Mouse (Mus musculus): Measurements from ENCODE around the gene Aatf. TPM values are rescaled to one million over a fixed set of nuclear protein-coding genes. Genes with fewer than 3 reads are reported as not detected.

Gene Aatf
- polyA plus RNA-seq (2015; fragmentation: Nextera tagmentation; extraction: Ambion mirVana) = 43.3 and 49.4 TPM in 2 replicates

DNA sequence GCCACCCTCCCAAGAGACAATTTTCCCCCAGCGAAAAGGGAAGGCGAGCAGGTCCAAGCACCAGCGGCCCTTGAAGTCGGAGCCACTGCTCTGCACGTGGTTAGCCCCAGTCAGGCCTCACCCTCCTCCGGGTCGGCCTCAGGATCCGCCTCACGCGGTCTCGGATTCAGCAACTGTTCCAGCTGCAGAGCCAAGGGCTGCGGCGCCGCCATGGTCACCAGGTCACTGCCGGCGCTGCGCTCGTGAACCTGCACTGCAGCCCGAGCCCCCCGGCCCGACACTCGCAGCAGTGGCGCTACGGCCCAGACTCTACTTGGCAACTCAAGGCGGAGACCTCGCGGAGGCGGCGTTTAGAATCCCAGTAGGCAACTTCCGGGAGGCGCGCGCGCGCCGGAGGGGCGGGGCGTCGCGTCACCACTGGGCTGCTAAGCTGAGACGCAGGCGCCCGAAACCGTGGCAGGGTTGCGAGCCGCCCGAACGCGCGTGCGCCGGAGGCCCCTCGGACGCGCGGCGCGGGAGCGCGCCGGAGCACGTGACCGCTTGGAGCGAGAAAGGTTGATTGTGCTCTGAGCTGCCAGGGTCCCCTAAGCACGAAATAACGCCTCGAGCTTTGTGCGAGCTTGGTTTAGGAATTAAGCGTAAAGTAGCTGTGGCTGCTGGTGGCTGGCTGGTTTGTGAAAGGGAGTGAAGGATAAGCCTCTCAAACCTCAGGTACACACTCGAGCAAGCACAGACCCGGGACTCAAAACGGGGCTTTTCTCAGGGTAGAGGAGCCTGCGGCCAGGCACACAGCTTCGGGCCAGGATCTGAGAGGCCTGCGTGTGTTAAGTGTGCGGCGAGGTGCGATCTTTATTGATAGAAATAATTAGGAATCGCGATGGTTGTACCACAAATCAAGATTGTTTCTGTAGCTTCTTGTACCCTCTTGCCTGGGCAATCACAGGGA is at the start of gene Aatf:
Gene Aatf (minus strand): TSS at position 352 of the 946 bp plus-strand sequence.
- Histone ChIP-seq H3K27ac (replicated peaks) (peak within 1 kb of the TSS; percentile 56), H3K4me2 (replicated peaks) (peak within 1 kb of the TSS; percentile 78), H3K36me3 (peaks cover 14% of the 10 kb centered on the region; the same call in 1 of the 2 replicates), H3K27me3 (peaks cover 35% of the 10 kb centered on the region), H3K4me3 (replicated peaks) (peak within 1 kb of the TSS; percentile 69), H3K9me3 (replicated peaks) (no peaks in the 10 kb centered on the region), H3K4me1 (peaks cover 12% of the 10 kb centered on the region; the same call in 1 of the 2 replicates), H3K9ac (peak within 1 kb of the TSS; percentile 66)
- under 1% methylated on average over 80 of the region's 80 CpGs for WGBS
- peak; percentile 98 for ATAC-seq (ENCODE audit: insufficient number of reproducible peaks, low FRiP score, low TSS enrichment, low read depth)

DNA sequence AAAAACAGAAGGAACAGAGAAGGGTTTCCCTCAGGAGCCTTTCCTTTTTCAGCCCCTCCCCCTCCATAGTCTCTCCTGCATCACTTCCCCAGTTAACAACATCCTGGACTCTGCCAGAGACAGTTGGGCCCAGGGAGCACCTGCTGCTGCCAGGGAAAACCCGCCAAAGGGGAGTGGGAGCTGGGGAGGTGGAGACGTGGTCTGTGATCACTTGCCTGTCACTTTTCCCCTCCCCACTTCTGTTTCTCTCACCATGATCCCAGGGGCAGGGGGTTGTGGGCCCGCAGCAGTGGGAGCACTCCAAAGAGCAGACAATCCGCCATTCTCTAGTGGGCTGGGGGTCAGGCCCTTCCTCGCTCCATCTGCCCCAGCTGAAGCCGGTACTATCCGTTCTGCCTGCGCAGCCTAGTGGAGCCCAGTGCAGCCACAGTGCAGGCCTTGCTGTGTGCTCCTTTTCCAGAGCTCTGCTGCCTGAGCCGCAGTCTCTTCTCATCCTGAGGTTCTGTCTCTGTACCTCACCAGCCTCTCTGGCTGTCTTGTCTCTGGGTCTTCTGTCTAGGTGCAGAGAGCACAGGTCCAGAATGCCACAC is 49.5 kb upstream of the Aatf start:
- Histone ChIP-seq H3K9ac (no peak overlapping the region), H3K27ac (replicated peaks) (no peak overlapping the region), H3K9me3 (replicated peaks) (no peaks in the 10 kb centered on the region), H3K4me2 (replicated peaks) (no peak overlapping the region), H3K4me3 (replicated peaks) (no peak overlapping the region), H3K27me3 (peaks cover 20% of the 10 kb centered on the region), H3K4me1 (peaks cover 4% of the 10 kb centered on the region; the same call in 1 of the 2 replicates), H3K36me3 (no peaks in the 10 kb centered on the region)
- no peak for ATAC-seq (ENCODE audit: insufficient number of reproducible peaks, low FRiP score, low TSS enrichment, low read depth)
- whole genome bisulfite sequencing = 23% methylated on average over 9 of the region's 9 CpGs

DNA sequence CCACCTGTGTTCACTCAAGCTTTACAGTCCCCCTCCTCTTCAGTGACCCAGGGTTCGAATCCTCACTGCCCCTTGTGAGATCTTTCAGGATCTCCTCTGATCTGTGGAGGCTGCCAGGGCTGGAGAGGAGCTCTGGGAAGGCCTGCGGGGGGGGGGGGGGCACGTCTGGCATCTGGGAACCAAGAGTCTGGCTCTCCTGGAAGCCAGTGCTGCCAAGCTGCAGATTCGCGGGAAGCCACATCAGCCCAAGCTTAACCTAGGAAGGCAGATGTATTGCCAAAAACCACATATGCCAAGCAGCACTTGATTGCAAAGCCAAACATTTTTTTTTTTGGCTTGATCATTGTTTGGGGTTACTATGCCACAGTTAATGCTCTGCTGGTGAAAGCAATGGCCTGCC is 48.2 kb upstream of the Aatf start:
- H3K9me3 ChIP-seq (replicated peaks) = no peaks in the 10 kb centered on the region
- no peak for ATAC-seq (ENCODE audit: insufficient number of reproducible peaks, low FRiP score, low TSS enrichment, low read depth)
- 46% methylated on average over 5 of the region's 5 CpGs for WGBS
- H3K4me2 ChIP-seq (replicated peaks) = no peak overlapping the region
- H3K9ac ChIP-seq = no peak overlapping the region
- H3K27ac ChIP-seq (replicated peaks) = no peak overlapping the region
- H3K27me3 ChIP-seq = peaks cover 14% of the 10 kb centered on the region
- H3K4me1 ChIP-seq = peaks cover 4% of the 10 kb centered on the region; the same call in 1 of the 2 replicates
- no peaks in the 10 kb centered on the region for H3K36me3 ChIP-seq
- no peak overlapping the region for H3K4me3 ChIP-seq (replicated peaks)

DNA sequence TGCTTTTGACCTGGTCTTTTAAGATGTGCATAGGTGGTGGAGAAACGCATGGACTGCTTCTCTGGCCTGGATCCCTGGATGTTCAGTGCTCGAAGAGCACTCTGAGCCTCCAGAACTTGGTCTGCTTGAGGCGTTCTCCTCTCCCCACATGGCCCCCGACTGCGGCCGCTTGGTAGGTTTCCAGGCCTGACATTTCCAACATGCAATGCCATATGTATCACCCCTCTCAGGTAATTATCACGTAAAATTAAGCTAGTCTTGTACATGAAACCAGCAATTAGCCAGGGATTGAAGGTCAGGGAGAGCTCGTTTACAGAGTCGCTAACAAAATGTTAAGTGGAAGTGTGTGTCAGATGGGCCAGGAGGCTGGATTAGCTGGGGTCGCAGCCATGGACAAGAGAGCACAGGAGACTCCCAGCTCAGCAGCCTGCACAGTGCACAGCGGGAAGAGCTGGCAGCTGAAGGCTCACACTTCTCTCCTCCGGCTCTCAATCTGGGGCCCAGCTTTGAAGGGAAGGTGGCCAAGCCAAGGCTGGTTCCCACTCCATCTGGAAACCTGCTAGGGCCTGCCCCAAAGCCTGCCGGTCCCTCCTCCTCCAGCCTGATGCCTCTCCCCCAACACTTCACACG is 40.6 kb upstream of the Aatf start:
- H3K4me3 ChIP-seq (replicated peaks) = no peak overlapping the region
- H3K27ac ChIP-seq (replicated peaks) = no peak overlapping the region
- H3K4me1 ChIP-seq = no peaks in the 10 kb centered on the region
- no peaks in the 10 kb centered on the region for H3K36me3 ChIP-seq
- no peak; the same call in 1 of the 2 replicates for ATAC-seq (ENCODE audit: insufficient number of reproducible peaks, low FRiP score, low TSS enrichment, low read depth)
- no peak overlapping the region for H3K4me2 ChIP-seq (replicated peaks)
- peaks cover 15% of the 10 kb centered on the region; the same call in 1 of the 2 replicates for H3K27me3 ChIP-seq
- 0 out of 2 replicates have a peak, but pooled peaks cover 5% of the 10 kb centered on the region for H3K9me3 ChIP-seq (replicated peaks)
- WGBS = 60% methylated on average over 14 of the region's 14 CpGs
- H3K9ac ChIP-seq = no peak overlapping the region

DNA sequence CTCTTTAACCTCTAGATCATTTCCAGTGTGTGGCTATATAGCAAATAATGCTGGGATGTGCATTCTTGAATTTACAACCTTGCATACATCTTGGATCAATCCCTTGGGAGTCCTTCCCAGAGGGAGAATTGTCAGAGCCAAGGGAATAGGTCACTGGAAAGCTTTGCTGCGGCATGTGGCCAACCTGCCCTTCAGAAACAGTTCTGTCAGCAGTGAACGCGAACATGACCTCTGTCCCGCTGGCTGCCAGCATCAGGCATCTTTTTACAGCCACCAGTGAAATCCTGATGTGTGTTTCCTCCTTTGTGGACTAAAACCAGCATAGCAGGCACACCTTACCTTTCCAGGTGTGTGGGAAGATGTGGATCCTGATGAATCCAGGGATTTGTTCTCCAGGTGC is 38.0 kb upstream of the Aatf start:
- H3K4me3 ChIP-seq (replicated peaks) = no peak overlapping the region
- H3K9ac ChIP-seq = no peak overlapping the region
- 75% methylated on average over 4 of the region's 4 CpGs for WGBS
- H3K4me2 ChIP-seq (replicated peaks) = no peak overlapping the region
- H3K9me3 ChIP-seq (replicated peaks) = 0 out of 2 replicates have a peak, but pooled peaks cover 5% of the 10 kb centered on the region
- H3K27me3 ChIP-seq = peaks cover 18% of the 10 kb centered on the region; the same call in 1 of the 2 replicates
- no peak for ATAC-seq (ENCODE audit: insufficient number of reproducible peaks, low FRiP score, low TSS enrichment, low read depth)
- no peaks in the 10 kb centered on the region for H3K4me1 ChIP-seq
- H3K36me3 ChIP-seq = no peaks in the 10 kb centered on the region
- no peak overlapping the region for H3K27ac ChIP-seq (replicated peaks)

DNA sequence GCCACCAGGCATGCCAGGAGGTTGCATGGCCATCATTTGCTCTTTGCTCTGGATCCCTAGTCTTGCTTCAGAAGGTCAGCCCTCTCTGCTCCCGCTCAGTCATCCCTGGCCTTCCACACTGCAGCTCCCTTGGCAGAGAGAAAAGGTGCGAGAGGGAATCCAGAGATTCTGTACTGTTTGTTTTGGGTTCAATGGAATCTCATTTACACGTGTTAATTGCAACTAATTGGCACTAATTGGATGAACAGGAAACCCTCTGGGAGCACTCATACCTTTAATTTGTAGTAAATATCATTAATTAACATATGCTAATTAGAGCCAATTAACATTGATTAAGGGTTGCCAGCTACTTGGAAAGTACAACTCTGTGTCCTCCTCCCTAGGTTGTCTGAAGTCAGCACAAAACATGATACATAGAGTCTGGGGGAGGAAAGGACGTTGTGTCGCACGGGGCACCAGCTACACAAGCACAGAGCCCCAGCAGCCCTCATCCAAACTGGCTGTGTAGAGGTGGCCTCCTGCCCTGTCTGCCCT is 36.0 kb upstream of the Aatf start:
- H3K4me1 ChIP-seq = no peaks in the 10 kb centered on the region
- no peak overlapping the region for H3K4me3 ChIP-seq (replicated peaks)
- no peak overlapping the region for H3K9ac ChIP-seq
- 0 out of 2 replicates have a peak, but pooled peaks cover 5% of the 10 kb centered on the region for H3K9me3 ChIP-seq (replicated peaks)
- WGBS = 48% methylated on average over 6 of the region's 6 CpGs
- no peak overlapping the region for H3K4me2 ChIP-seq (replicated peaks)
- H3K36me3 ChIP-seq = no peaks in the 10 kb centered on the region
- no peak overlapping the region for H3K27ac ChIP-seq (replicated peaks)
- no peak for ATAC-seq (ENCODE audit: insufficient number of reproducible peaks, low FRiP score, low TSS enrichment, low read depth)
- H3K27me3 ChIP-seq = peaks cover 18% of the 10 kb centered on the region; the same call in 1 of the 2 replicates

DNA sequence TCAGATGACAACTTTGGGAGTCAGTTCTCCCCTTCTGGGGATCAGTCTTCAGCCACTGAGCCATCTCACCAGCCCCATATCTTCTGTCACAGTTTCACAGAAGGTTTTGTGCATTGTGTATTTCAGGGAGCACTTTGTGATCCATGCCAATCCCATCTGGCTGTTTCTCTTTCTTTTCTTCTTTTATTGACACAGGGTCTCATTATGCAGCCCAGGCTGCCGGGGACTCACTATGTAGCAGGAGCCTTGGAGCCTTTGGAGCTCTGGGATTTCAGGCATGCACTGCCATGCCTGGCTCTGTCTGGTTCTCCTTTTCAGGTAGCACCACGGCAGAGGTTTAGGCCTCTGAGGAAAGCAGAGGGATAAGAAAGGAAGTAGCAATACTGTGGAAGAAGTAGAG is 35.0 kb upstream of the Aatf start:
- ATAC-seq (ENCODE audit: insufficient number of reproducible peaks, low FRiP score, low TSS enrichment, low read depth) = no peak
- Histone ChIP-seq H3K9ac (no peak overlapping the region), H3K36me3 (no peaks in the 10 kb centered on the region), H3K4me1 (no peaks in the 10 kb centered on the region), H3K4me2 (replicated peaks) (no peak overlapping the region), H3K4me3 (replicated peaks) (no peak overlapping the region), H3K27ac (replicated peaks) (no peak overlapping the region), H3K27me3 (peaks cover 16% of the 10 kb centered on the region; the same call in 1 of the 2 replicates), H3K9me3 (replicated peaks) (0 out of 2 replicates have a peak, but pooled peaks cover 3% of the 10 kb centered on the region)
- WGBS = 25% methylated on average over 2 of the region's 2 CpGs

DNA sequence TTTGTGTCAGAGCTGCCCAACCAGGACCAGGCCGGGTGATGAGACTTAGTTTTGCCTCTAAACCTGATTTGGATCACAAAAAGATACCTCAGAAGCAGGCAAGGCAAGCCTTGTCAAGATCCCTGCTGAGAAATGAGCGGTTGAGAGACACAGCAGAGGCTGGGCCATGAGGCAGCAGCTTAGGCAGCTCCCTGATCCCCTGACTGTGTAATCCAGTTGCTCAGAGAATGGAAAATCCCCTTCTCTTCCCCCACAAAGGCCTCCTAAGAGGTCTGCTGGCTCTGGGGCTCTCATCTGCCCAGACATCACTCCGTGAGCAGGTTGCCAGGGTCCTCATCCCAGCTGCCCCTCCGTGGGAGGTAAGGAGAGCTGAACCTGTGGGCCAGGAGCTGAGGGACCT is 26.7 kb upstream of the Aatf start:
- no peaks in the 10 kb centered on the region for H3K36me3 ChIP-seq
- no peak overlapping the region for H3K4me2 ChIP-seq (replicated peaks)
- H3K9me3 ChIP-seq (replicated peaks) = no peaks in the 10 kb centered on the region
- no peak for ATAC-seq (ENCODE audit: insufficient number of reproducible peaks, low FRiP score, low TSS enrichment, low read depth)
- peaks cover 45% of the 10 kb centered on the region for H3K27me3 ChIP-seq
- H3K27ac ChIP-seq (replicated peaks) = no peak overlapping the region
- WGBS = 10% methylated on average over 4 of the region's 4 CpGs
- H3K4me1 ChIP-seq = no peaks in the 10 kb centered on the region
- no peak overlapping the region for H3K9ac ChIP-seq
- no peak overlapping the region for H3K4me3 ChIP-seq (replicated peaks)

DNA sequence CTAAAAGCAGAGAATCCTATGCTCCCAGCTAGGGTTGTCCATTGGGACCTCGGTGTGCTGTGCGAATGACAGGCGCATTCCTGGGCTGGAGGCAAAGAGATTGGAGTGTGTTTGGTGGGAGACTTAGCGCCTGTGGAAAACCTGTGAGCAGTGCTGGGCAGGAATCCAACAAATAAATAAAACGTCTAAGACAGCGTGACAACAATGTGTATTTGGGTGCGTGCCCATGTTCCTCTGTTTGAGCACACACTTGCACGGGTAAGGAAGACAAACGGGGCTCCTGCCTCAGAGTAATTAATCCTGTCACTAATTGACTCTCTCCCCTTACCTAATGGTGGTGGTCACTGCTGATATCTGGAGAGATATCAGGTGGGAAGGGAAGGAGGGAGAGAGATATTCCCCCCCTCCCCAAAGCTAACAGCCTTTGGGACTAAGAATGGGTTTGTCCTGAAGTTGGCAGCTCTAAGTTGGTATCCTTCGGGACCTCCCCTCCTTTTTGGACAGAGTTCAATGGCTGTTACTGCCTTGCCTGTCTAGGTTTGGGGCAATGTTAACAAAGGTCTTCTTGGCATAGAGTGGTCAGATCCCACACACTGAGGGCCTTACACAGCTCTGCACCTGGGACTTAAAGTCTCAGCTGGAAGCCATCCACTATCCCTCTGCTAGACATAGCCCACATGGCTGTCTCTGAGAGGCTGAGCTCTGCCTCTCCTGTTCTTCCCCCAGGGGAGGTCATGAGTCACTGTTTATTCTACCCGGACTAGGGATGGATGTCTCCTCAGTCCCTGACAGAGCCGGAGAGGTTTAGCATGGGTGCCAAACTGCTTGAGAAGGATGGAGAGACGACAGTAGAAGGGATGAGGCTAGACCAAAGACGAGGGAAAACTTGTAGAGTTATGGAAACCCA is 16.7 kb upstream of the Aatf start:
- peaks cover 98% of the 10 kb centered on the region for H3K27me3 ChIP-seq
- H3K4me2 ChIP-seq (replicated peaks) = no peak overlapping the region
- no peak overlapping the region for H3K9ac ChIP-seq
- WGBS = 7% methylated on average over 14 of the region's 14 CpGs
- no peaks in the 10 kb centered on the region for H3K9me3 ChIP-seq (replicated peaks)
- no peaks in the 10 kb centered on the region for H3K36me3 ChIP-seq
- no peak overlapping the region for H3K4me3 ChIP-seq (replicated peaks)
- no peak overlapping the region for H3K27ac ChIP-seq (replicated peaks)
- no peak for ATAC-seq (ENCODE audit: insufficient number of reproducible peaks, low FRiP score, low TSS enrichment, low read depth)
- peaks cover 22% of the 10 kb centered on the region for H3K4me1 ChIP-seq

DNA sequence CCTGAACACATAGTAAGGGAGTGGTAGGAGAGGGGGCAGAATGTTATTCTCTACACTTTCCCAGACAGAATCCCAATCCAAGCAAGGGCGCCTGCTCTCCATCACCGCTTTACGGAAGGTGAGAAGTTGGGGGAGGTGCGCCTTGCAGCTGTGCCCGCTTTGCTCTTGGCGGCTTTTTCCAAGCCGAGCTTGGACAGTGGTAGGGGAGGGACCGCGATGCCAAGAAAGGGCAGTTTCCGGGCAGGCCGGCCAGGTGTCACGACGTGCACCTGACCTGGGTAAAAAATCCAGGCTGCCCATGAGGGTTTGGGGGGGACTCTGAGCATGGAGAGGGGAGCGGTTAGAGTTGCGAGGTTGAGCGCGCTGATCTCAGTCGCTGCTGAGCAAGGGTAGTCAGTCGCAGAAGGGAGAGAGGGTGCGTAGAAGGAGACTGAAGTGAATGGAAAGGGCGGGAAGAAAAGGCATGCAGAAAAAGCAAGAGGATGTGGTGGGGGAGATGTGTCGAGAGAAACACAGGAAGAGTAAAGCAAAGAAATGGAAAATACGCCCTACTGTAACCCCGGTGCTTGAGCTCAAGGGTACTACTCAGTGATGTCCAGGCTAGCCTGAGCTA is 15.9 kb upstream of the Aatf start:
- WGBS = 1% methylated on average over 24 of the region's 24 CpGs
- no peak for ATAC-seq (ENCODE audit: insufficient number of reproducible peaks, low FRiP score, low TSS enrichment, low read depth)
- H3K27ac ChIP-seq (replicated peaks) = no peak overlapping the region
- no peaks in the 10 kb centered on the region for H3K9me3 ChIP-seq (replicated peaks)
- no peak overlapping the region for H3K4me2 ChIP-seq (replicated peaks)
- H3K4me1 ChIP-seq = peaks cover 30% of the 10 kb centered on the region
- H3K4me3 ChIP-seq (replicated peaks) = no peak overlapping the region
- H3K36me3 ChIP-seq = no peaks in the 10 kb centered on the region
- H3K27me3 ChIP-seq = peaks cover 98% of the 10 kb centered on the region
- no peak overlapping the region for H3K9ac ChIP-seq

Measured in embryonic facial prominence, embryonic 15.5 days (tissue).